Mouse (Mus musculus) stomach, postnatal 0 days (tissue): ENCODE measurements around the gene Rhbdd1. TPM values are rescaled to one million over a fixed set of nuclear protein-coding genes. Genes with fewer than 3 reads are reported as not detected.

Experiments
- ATAC-seq: fragments of 200-750 bp; cut with Nextera tagmentation; 2 replicates; pipeline ENCODE4 v1.8.0; 2017; ENCODE audit not compliant: low FRiP score, low TSS enrichment
- DNase-seq: peaks from one replicate; pipeline ENCODE4 v3.0.0-alpha.2; 2016; ENCODE audit warnings: low spot score
- H3K27ac ChIP-seq: fragments of 300-500 bp; sonication (generic); replicated peaks from 2 replicates; pipeline ENCODE4 v1.5.1; 2014; ENCODE audit warnings: mild to moderate bottlenecking, control low read depth
- H3K27me3 ChIP-seq: fragments of 300-500 bp; sonication (generic); 2 replicates; pipeline ENCODE4 v1.6.1; 2014; ENCODE audit warnings: low read length; ENCODE audit not compliant: control insufficient read depth, insufficient read depth
- H3K36me3 ChIP-seq: fragments of 300-500 bp; sonication (generic); 2 replicates; pipeline ENCODE4 v1.6.1; 2014; ENCODE audit warnings: low read length, mixed read lengths; ENCODE audit not compliant: control insufficient read depth, insufficient read depth
- H3K4me1 ChIP-seq: fragments of 300-500 bp; sonication (generic); replicated peaks from 2 replicates; pipeline ENCODE4 v1.6.1; 2014; ENCODE audit warnings: antibody characterized with exemption; ENCODE audit not compliant: control insufficient read depth, insufficient read depth
- H3K4me2 ChIP-seq: fragments of 300-500 bp; sonication (generic); replicated peaks from 2 replicates; pipeline ENCODE4 v1.6.1; 2014; ENCODE audit warnings: low read depth, mild to moderate bottlenecking, control low read depth, moderate library complexity
- H3K4me3 ChIP-seq: fragments of 300-500 bp; sonication (generic); 2 replicates; pipeline ENCODE4 v1.5.1; 2014; ENCODE audit warnings: low read depth, low read length, control low read depth
- H3K9ac ChIP-seq: fragments of 300-500 bp; sonication (generic); 2 replicates; pipeline ENCODE4 v1.6.1; 2014; ENCODE audit warnings: mild to moderate bottlenecking, low read length, control low read depth, mixed read lengths
- H3K9me3 ChIP-seq: fragments of 300-500 bp; sonication (generic); 2 replicates; pipeline ENCODE4 v1.6.1; 2016; ENCODE audit warnings: low read length; ENCODE audit not compliant: control insufficient read depth
- CTCF ChIP-seq: IDR thresholded peaks from 2 replicates; pipeline ENCODE4 v1.5.1; 2016; ENCODE audit warnings: antibody characterized with exemption, low read depth, mild to moderate bottlenecking, moderate library complexity
- EP300 ChIP-seq: optimal IDR thresholded peaks from 2 replicates; pipeline ENCODE3; 2016; ENCODE audit warnings: antibody characterized with exemption
- WGBS: fragments of 180-500 bp; shearing (Covaris S2); extraction: QIAGEN DNeasy Blood & Tissue Kit; methylation state at CpG from one replicate; pipeline ENCODE4 v1.1.7; 2014; 5-methylcytosine and 5-hydroxymethylcytosine counted together
- polyA plus RNA-seq: library from polyadenylated mRNA; unstranded; fragments of >200 nt; fragmentation: Nextera tagmentation; extraction: Ambion mirVana; gene quantifications from 2 replicates; pipeline ENCODE4 v1.2.1, GENCODE M21; 2015

Rhbdd1 gene
- polyA plus RNA-seq, 1 experiment from 2014 or later, result 7.5 TPM

DNA sequence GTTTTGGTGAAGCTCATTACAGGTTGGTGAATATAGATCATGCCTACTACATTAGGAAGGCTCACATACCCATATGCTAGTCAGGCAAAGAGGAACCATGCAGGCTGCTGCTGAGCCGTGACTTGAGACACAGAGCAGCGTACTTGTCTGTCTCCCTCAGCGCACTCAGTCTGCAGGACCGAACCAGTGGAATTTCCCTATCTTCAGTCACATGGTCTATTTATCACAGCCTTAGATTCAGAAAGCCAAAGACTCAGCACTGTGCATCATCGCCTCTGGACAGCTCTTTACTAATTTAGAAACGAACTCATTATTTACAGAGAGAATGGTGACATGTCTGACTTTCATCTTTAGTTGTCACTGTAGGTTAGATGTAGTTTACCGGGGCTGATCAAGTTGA is 73.1 kb downstream of the Rhbdd1 start:
- no peak overlapping the region for H3K27ac ChIP-seq
- H3K4me3 ChIP-seq, result no peak overlapping the region
- no peaks in the 10 kb centered on the region for H3K9me3 ChIP-seq
- H3K4me2 ChIP-seq, result no peak overlapping the region
- no peak overlapping the region for H3K9ac ChIP-seq
- no peak for DNase-seq
- H3K4me1 ChIP-seq, result peaks cover 3% of the 10 kb centered on the region; the same call in 1 of the 2 replicates
- WGBS, result 58% methylated on average over 7 of the region's 7 CpGs
- H3K27me3 ChIP-seq, result no peaks in the 10 kb centered on the region
- no peak for ATAC-seq
- TF ChIP-seq CTCF (no peak), EP300 (no peak)
- H3K36me3 ChIP-seq, result no peaks in the 10 kb centered on the region

DNA sequence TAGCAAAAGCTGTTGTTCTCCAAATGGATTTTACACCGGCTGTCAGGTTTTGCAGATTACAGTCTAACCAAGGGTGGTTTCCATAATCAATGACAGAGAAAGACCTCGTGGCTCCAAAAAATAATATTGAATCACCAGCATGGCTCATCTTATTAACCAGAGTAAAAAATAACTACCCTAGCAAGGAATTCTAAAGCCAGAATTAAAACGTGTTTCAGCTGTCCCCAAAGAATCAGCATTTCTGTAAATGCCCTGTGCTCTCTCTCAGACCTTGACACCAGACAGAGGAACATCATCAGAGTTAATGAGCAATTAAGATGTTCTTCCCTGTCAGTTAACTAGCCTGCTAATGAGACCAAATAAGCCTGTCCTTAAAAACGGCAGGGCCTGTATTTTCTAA is 79.1 kb downstream of the Rhbdd1 start:
- Histone ChIP-seq H3K27me3 (no peaks in the 10 kb centered on the region), H3K4me2 (no peak overlapping the region), H3K4me3 (no peak overlapping the region), H3K27ac (no peak overlapping the region), H3K36me3 (no peaks in the 10 kb centered on the region), H3K9ac (no peak overlapping the region), H3K4me1 (no peaks in the 10 kb centered on the region), H3K9me3 (no peaks in the 10 kb centered on the region)
- WGBS, result 67% methylated on average over 4 of the region's 4 CpGs
- no peak for TF ChIP-seq CTCF
- no peak for TF ChIP-seq EP300
- DNase-seq (no peak), ATAC-seq (no peak)

DNA sequence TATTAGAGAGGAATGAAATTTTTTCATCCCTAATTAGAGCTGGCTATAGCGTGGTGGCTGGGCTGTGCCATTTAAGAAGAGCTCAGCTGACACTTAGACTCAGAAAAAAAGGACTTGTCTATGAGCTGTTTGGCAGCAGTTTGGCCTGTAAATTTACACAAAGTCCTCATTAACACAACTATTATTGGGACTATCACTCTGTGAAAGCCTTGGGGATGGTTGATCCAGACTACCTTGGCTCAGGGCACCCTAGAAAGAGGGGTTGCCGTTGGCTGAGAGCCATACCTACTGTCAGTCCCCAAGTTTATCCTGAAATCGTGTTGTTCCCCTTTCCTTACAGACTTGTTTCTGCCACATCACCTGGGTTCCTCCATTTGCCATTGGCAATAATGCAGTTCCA is 91.5 kb downstream of the Rhbdd1 start:
- H3K4me3 ChIP-seq, result no peak overlapping the region
- no peak for DNase-seq
- no peaks in the 10 kb centered on the region for H3K27me3 ChIP-seq
- TF ChIP-seq EP300, result no peak
- TF ChIP-seq CTCF, result no peak
- no peak overlapping the region for H3K9ac ChIP-seq
- H3K36me3 ChIP-seq, result no peaks in the 10 kb centered on the region
- H3K27ac ChIP-seq, result no peak overlapping the region
- no peak overlapping the region for H3K4me2 ChIP-seq
- no peaks in the 10 kb centered on the region for H3K9me3 ChIP-seq
- whole genome bisulfite sequencing, result 82% methylated on average over 3 of the region's 3 CpGs
- ATAC-seq, result no peak
- no peaks in the 10 kb centered on the region for H3K4me1 ChIP-seq

DNA sequence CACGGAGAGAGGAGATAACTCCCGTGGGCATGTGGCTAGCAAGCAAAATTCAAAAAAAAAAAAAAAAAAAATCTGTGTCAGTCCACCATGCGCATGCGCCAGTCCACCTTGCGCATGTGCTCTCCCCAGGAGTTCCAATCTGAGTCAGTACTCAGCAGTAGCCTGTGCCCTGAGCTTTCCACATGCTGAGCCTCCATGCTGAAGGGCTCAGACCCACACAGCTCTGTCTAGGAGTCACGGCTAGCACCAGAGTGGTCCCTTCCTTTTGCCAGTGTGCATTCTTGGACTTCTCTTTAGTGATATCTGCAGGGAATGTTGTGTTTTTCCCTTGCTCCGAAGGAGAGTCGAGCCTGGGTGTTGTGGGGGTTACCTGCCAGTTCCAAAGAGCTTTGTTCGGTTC is 93.0 kb downstream of the Rhbdd1 start:
- H3K9me3 ChIP-seq, result no peaks in the 10 kb centered on the region
- ATAC-seq (no peak), DNase-seq (no peak)
- H3K4me2 ChIP-seq, result no peak overlapping the region
- H3K27ac ChIP-seq, result no peak overlapping the region
- no peak overlapping the region for H3K9ac ChIP-seq
- no peak overlapping the region for H3K4me3 ChIP-seq
- no peaks in the 10 kb centered on the region for H3K4me1 ChIP-seq
- no peaks in the 10 kb centered on the region for H3K36me3 ChIP-seq
- TF ChIP-seq CTCF, result no peak
- TF ChIP-seq EP300, result no peak
- 88% methylated on average over 9 of the region's 9 CpGs for WGBS
- H3K27me3 ChIP-seq, result no peaks in the 10 kb centered on the region

DNA sequence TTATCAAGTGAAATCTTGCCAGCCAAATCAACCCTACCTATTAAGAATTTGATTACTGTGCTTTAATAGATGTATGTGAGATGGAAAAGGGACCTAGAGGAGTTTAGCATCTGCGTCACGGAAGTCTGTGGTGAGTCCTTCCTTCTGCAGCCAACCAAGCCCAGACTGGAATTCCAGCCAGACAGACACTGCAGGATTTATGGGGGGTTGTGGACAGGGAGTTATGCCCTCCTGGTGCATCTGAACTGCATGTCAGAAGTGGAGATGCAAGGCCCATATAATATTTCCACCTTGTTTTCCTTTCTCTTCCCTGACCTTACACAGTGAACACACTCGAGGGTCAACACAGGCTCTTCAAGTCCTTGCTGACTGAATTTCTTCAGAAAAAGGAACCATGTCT is 94.3 kb downstream of the Rhbdd1 start:
- Histone ChIP-seq H3K27me3 (no peaks in the 10 kb centered on the region), H3K27ac (no peak overlapping the region), H3K4me2 (no peak overlapping the region), H3K4me1 (no peaks in the 10 kb centered on the region), H3K4me3 (no peak overlapping the region), H3K36me3 (no peaks in the 10 kb centered on the region), H3K9me3 (no peaks in the 10 kb centered on the region), H3K9ac (no peak overlapping the region)
- 71% methylated on average over 3 of the region's 3 CpGs for WGBS
- no peak for TF ChIP-seq CTCF
- TF ChIP-seq EP300, result no peak
- ATAC-seq (no peak), DNase-seq (no peak)

DNA sequence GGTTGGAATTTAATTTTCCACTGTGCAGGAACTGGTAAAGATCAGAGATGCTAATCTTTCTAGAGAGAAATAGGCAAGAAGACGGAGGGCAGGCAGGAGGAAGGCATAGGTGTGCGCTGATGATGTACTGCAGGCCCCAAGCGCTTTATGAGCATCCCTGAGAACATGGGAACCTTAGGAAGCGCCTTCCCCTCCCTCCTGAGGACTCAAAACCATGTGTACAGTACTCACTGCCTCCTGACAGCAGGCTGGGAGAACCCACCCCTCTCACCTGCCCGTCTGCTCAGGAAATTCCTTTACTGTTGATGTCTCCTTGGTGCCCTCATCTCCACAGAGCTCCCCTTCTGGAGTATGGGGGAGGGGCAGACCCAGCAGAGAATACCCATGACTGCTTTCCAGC is 95.3 kb downstream of the Rhbdd1 start:
- no peaks in the 10 kb centered on the region for H3K4me1 ChIP-seq
- 82% methylated on average over 5 of the region's 5 CpGs for WGBS

More for the DNA sequence above, 95.3 kb downstream of the Rhbdd1 start:
- Histone ChIP-seq H3K4me2 (no peak overlapping the region), H3K9me3 (no peaks in the 10 kb centered on the region), H3K27ac (no peak overlapping the region; the same call in 1 of the 2 replicates), H3K27me3 (no peaks in the 10 kb centered on the region), H3K9ac (no peak overlapping the region), H3K36me3 (no peaks in the 10 kb centered on the region), H3K4me3 (no peak overlapping the region)
- ATAC-seq (no peak), DNase-seq (no peak)
- TF ChIP-seq CTCF, result no peak
- no peak for TF ChIP-seq EP300
